Mouse (Mus musculus): Measurements from ENCODE around the gene Pde4d. TPM values are rescaled to one million over a fixed set of nuclear protein-coding genes. Genes with fewer than 3 reads are reported as not detected.

The Pde4d gene
- polyA plus RNA-seq, 1 experiment from 2014 or later: 12.4 TPM

GRCm38 (mm10) chr13:108497768-108498167 lies 48.0 kb downstream of the Pde4d start:
- Histone ChIP-seq H3K4me1 (0 out of 2 replicates have a peak, but pooled peaks cover 3% of the 10 kb centered on the region), H3K36me3 (no peaks in the 10 kb centered on the region), H3K9me3 (no peaks in the 10 kb centered on the region), H3K27ac (no peak overlapping the region), H3K9ac (no peak overlapping the region), H3K27me3 (replicated peaks) (no peaks in the 10 kb centered on the region), H3K4me3 (no peak overlapping the region), H3K4me2 (replicated peaks) (no peak overlapping the region)
- WGBS: 78% methylated on average over 8 of the region's 8 CpGs
- ATAC-seq (ENCODE audit: low FRiP score, low read depth): no peak

- no peaks in the 10 kb centered on the region for H3K9me3 ChIP-seq
- 58% methylated on average over 9 of the region's 9 CpGs for WGBS
- H3K4me3 ChIP-seq: no peak overlapping the region
- H3K27ac ChIP-seq: no peak overlapping the region
- no peak for ATAC-seq (ENCODE audit: low FRiP score, low read depth)
- no peaks in the 10 kb centered on the region for H3K36me3 ChIP-seq
- no peaks in the 10 kb centered on the region for H3K27me3 ChIP-seq (replicated peaks)
- H3K9ac ChIP-seq: no peak overlapping the region
- H3K4me2 ChIP-seq (replicated peaks): no peak overlapping the region; the same call in 1 of the 2 replicates
- 0 out of 2 replicates have a peak, but pooled peaks cover 3% of the 10 kb centered on the region for H3K4me1 ChIP-seq
Observed at GRCm38 (mm10) chr13:108498247-108498743, 48.5 kb downstream of the Pde4d start.

GRCm38 (mm10) chr13:108498773-108499313 lies 49.1 kb downstream of the Pde4d start:
- H3K27ac ChIP-seq: no peak overlapping the region
- H3K27me3 ChIP-seq (replicated peaks): no peaks in the 10 kb centered on the region
- H3K4me2 ChIP-seq (replicated peaks): peak overlapping the region; percentile 18; the same call in 1 of the 2 replicates
- H3K9ac ChIP-seq: no peak overlapping the region
- H3K36me3 ChIP-seq: no peaks in the 10 kb centered on the region
- 0 out of 2 replicates have a peak, but pooled peaks cover 3% of the 10 kb centered on the region for H3K4me1 ChIP-seq
- no peak for ATAC-seq (ENCODE audit: low FRiP score, low read depth)
- H3K9me3 ChIP-seq: no peaks in the 10 kb centered on the region
- 35% methylated on average over 9 of the region's 9 CpGs for WGBS
- no peak overlapping the region for H3K4me3 ChIP-seq

- no peaks in the 10 kb centered on the region for H3K36me3 ChIP-seq
- H3K27ac ChIP-seq: no peak overlapping the region
- WGBS: 67% methylated on average over 1 of the region's 1 CpGs
- H3K27me3 ChIP-seq (replicated peaks): no peaks in the 10 kb centered on the region
- no peaks in the 10 kb centered on the region for H3K9me3 ChIP-seq
- 0 out of 2 replicates have a peak, but pooled peaks cover 3% of the 10 kb centered on the region for H3K4me1 ChIP-seq
- H3K4me2 ChIP-seq (replicated peaks): no peak overlapping the region
- H3K9ac ChIP-seq: no peak overlapping the region
- no peak overlapping the region for H3K4me3 ChIP-seq
- no peak for ATAC-seq (ENCODE audit: low FRiP score, low read depth)
Observed at GRCm38 (mm10) chr13:108501386-108501785, 51.6 kb downstream of the Pde4d start.

- WGBS: 83% methylated on average over 4 of the region's 4 CpGs
- ATAC-seq (ENCODE audit: low FRiP score, low read depth): no peak
Observed at GRCm38 (mm10) chr13:108524548-108524947, 74.8 kb downstream of the Pde4d start.

GRCm38 (mm10) chr13:108524969-108525368 lies 75.2 kb downstream of the Pde4d start:
- ATAC-seq (ENCODE audit: low FRiP score, low read depth): no peak
- H3K4me3 ChIP-seq: no peak overlapping the region
- no peak overlapping the region for H3K4me2 ChIP-seq (replicated peaks)
- H3K4me1 ChIP-seq: no peaks in the 10 kb centered on the region
- H3K9ac ChIP-seq: no peak overlapping the region
- WGBS: 88% methylated on average over 6 of the region's 6 CpGs
- H3K9me3 ChIP-seq: no peaks in the 10 kb centered on the region
- H3K36me3 ChIP-seq: no peaks in the 10 kb centered on the region
- H3K27ac ChIP-seq: no peak overlapping the region
- no peaks in the 10 kb centered on the region for H3K27me3 ChIP-seq (replicated peaks)

More at GRCm38 (mm10) chr13:108524548-108524947, 74.8 kb downstream of the Pde4d start:
- Histone ChIP-seq H3K36me3 (no peaks in the 10 kb centered on the region), H3K9ac (no peak overlapping the region), H3K4me3 (no peak overlapping the region), H3K9me3 (no peaks in the 10 kb centered on the region), H3K27me3 (replicated peaks) (no peaks in the 10 kb centered on the region), H3K27ac (no peak overlapping the region), H3K4me1 (no peaks in the 10 kb centered on the region), H3K4me2 (replicated peaks) (no peak overlapping the region)

- H3K9ac ChIP-seq: no peak overlapping the region
- H3K9me3 ChIP-seq: no peaks in the 10 kb centered on the region
- no peak overlapping the region for H3K4me3 ChIP-seq
- no peak overlapping the region for H3K4me2 ChIP-seq (replicated peaks)
- WGBS: 70% methylated on average over 13 of the region's 13 CpGs
- no peaks in the 10 kb centered on the region for H3K27me3 ChIP-seq (replicated peaks)
- H3K27ac ChIP-seq: no peak overlapping the region
- no peaks in the 10 kb centered on the region for H3K4me1 ChIP-seq
- H3K36me3 ChIP-seq: no peaks in the 10 kb centered on the region
- ATAC-seq (ENCODE audit: low FRiP score, low read depth): no peak
Observed at GRCm38 (mm10) chr13:108526258-108527007, 76.7 kb downstream of the Pde4d start.

GRCm38 (mm10) chr13:108527090-108527770 lies 77.5 kb downstream of the Pde4d start:
- H3K4me2 ChIP-seq (replicated peaks): no peak overlapping the region
- no peaks in the 10 kb centered on the region for H3K36me3 ChIP-seq
- 93% methylated on average over 7 of the region's 7 CpGs for WGBS
- no peak for ATAC-seq (ENCODE audit: low FRiP score, low read depth)
- H3K4me1 ChIP-seq: no peaks in the 10 kb centered on the region
- H3K4me3 ChIP-seq: no peak overlapping the region
- no peak overlapping the region for H3K9ac ChIP-seq
- no peak overlapping the region for H3K27ac ChIP-seq
- no peaks in the 10 kb centered on the region for H3K9me3 ChIP-seq
- no peaks in the 10 kb centered on the region for H3K27me3 ChIP-seq (replicated peaks)

- Histone ChIP-seq H3K27me3 (replicated peaks) (no peaks in the 10 kb centered on the region), H3K9ac (no peak overlapping the region), H3K4me2 (replicated peaks) (no peak overlapping the region), H3K36me3 (no peaks in the 10 kb centered on the region), H3K27ac (no peak overlapping the region), H3K9me3 (no peaks in the 10 kb centered on the region), H3K4me3 (no peak overlapping the region), H3K4me1 (no peaks in the 10 kb centered on the region)
- 81% methylated on average over 1 of the region's 1 CpGs for WGBS
- ATAC-seq (ENCODE audit: low FRiP score, low read depth): no peak
Observed at GRCm38 (mm10) chr13:108528343-108528742, 78.6 kb downstream of the Pde4d start.

GRCm38 (mm10) chr13:108532875-108533274 lies 83.1 kb downstream of the Pde4d start:
- 98% methylated on average over 1 of the region's 1 CpGs for WGBS
- H3K36me3 ChIP-seq: no peaks in the 10 kb centered on the region
- no peak overlapping the region for H3K9ac ChIP-seq
- ATAC-seq (ENCODE audit: low FRiP score, low read depth): no peak
- H3K27me3 ChIP-seq (replicated peaks): no peaks in the 10 kb centered on the region
- H3K4me2 ChIP-seq (replicated peaks): no peak overlapping the region
- H3K27ac ChIP-seq: no peak overlapping the region
- no peaks in the 10 kb centered on the region for H3K9me3 ChIP-seq
- H3K4me3 ChIP-seq: no peak overlapping the region
- no peaks in the 10 kb centered on the region for H3K4me1 ChIP-seq

- Histone ChIP-seq H3K27ac (no peak overlapping the region), H3K4me1 (no peaks in the 10 kb centered on the region), H3K36me3 (no peaks in the 10 kb centered on the region), H3K4me2 (replicated peaks) (no peak overlapping the region), H3K9me3 (no peaks in the 10 kb centered on the region), H3K27me3 (replicated peaks) (no peaks in the 10 kb centered on the region), H3K4me3 (no peak overlapping the region), H3K9ac (no peak overlapping the region)
- no peak for ATAC-seq (ENCODE audit: low FRiP score, low read depth)
- WGBS: 73% methylated on average over 4 of the region's 4 CpGs
Observed at GRCm38 (mm10) chr13:108536436-108536835, 86.7 kb downstream of the Pde4d start.

GRCm38 (mm10) chr13:108536951-108537350 lies 87.2 kb downstream of the Pde4d start:
- Histone ChIP-seq H3K27me3 (replicated peaks) (no peaks in the 10 kb centered on the region), H3K36me3 (no peaks in the 10 kb centered on the region), H3K4me1 (no peaks in the 10 kb centered on the region), H3K9ac (no peak overlapping the region), H3K27ac (no peak overlapping the region), H3K4me2 (replicated peaks) (no peak overlapping the region), H3K4me3 (no peak overlapping the region), H3K9me3 (no peaks in the 10 kb centered on the region)
- WGBS: 92% methylated on average over 6 of the region's 6 CpGs
- no peak for ATAC-seq (ENCODE audit: low FRiP score, low read depth)
